Mouse (Mus musculus): ENCODE measurements at regions not wholly inside any gene's neighbourhood (a gene's known extent, or its start where the extent isn't known, plus 50 kb on each side); places are given as distances from the start of the nearest gene placed in this dataset.

GRCm38 (mm10) chr2:133614672-133615071 is 62.7 kb downstream of the Bmp2 start:
- no peak overlapping the region for H3K4me3 ChIP-seq
- no peak overlapping the region for H3K27ac ChIP-seq (replicated peaks)
- no peak for ATAC-seq (ENCODE audit: low FRiP score, low read depth)
- no peaks in the 10 kb centered on the region for H3K36me3 ChIP-seq
- H3K9ac ChIP-seq, result no peak overlapping the region
- no peaks in the 10 kb centered on the region for H3K27me3 ChIP-seq
- H3K4me1 ChIP-seq (replicated peaks), result no peaks in the 10 kb centered on the region
- 28% methylated on average over 4 of the region's 4 CpGs for WGBS
- no peaks in the 10 kb centered on the region for H3K9me3 ChIP-seq
- H3K4me2 ChIP-seq, result no peak overlapping the region

GRCm38 (mm10) chr2:133615299-133615698 is 63.3 kb downstream of the Bmp2 start:
- H3K9ac ChIP-seq, result no peak overlapping the region
- no peaks in the 10 kb centered on the region for H3K27me3 ChIP-seq
- H3K9me3 ChIP-seq, result no peaks in the 10 kb centered on the region
- no peak overlapping the region for H3K27ac ChIP-seq (replicated peaks)
- no peaks in the 10 kb centered on the region for H3K36me3 ChIP-seq
- no peaks in the 10 kb centered on the region for H3K4me1 ChIP-seq (replicated peaks)
- 88% methylated on average over 3 of the region's 3 CpGs for WGBS
- no peak for ATAC-seq (ENCODE audit: low FRiP score, low read depth)
- H3K4me2 ChIP-seq, result no peak overlapping the region
- H3K4me3 ChIP-seq, result no peak overlapping the region

- Histone ChIP-seq H3K4me1 (replicated peaks) (no peaks in the 10 kb centered on the region), H3K9ac (no peak overlapping the region), H3K27ac (replicated peaks) (no peak overlapping the region), H3K4me3 (no peak overlapping the region), H3K9me3 (no peaks in the 10 kb centered on the region), H3K36me3 (no peaks in the 10 kb centered on the region), H3K27me3 (no peaks in the 10 kb centered on the region), H3K4me2 (no peak overlapping the region)
- 85% methylated on average over 3 of the region's 3 CpGs for WGBS
- no peak for ATAC-seq (ENCODE audit: low FRiP score, low read depth)
These were observed 65.4 kb downstream of the Bmp2 start for GRCm38 (mm10) chr2:133617317-133617835.

- Histone ChIP-seq H3K4me3 (no peak overlapping the region), H3K4me1 (replicated peaks) (no peaks in the 10 kb centered on the region), H3K9me3 (no peaks in the 10 kb centered on the region), H3K9ac (no peak overlapping the region), H3K36me3 (no peaks in the 10 kb centered on the region), H3K27me3 (no peaks in the 10 kb centered on the region), H3K4me2 (no peak overlapping the region), H3K27ac (replicated peaks) (no peak overlapping the region)
- WGBS, result 20% methylated on average over 2 of the region's 2 CpGs
- ATAC-seq (ENCODE audit: low FRiP score, low read depth), result no peak
These were observed 70.6 kb downstream of the Bmp2 start for GRCm38 (mm10) chr2:133622523-133622922.

- no peak overlapping the region for H3K27ac ChIP-seq (replicated peaks)
- no peaks in the 10 kb centered on the region for H3K9me3 ChIP-seq
- 53% methylated on average over 2 of the region's 2 CpGs for WGBS
- no peaks in the 10 kb centered on the region for H3K4me1 ChIP-seq (replicated peaks)
- H3K4me2 ChIP-seq, result no peak overlapping the region
- no peak for ATAC-seq (ENCODE audit: low FRiP score, low read depth)
- no peak overlapping the region for H3K4me3 ChIP-seq
- H3K27me3 ChIP-seq, result no peaks in the 10 kb centered on the region
- H3K36me3 ChIP-seq, result no peaks in the 10 kb centered on the region
- H3K9ac ChIP-seq, result no peak overlapping the region
These were observed 73.6 kb downstream of the Bmp2 start for GRCm38 (mm10) chr2:133625542-133625941.

- no peaks in the 10 kb centered on the region for H3K36me3 ChIP-seq
- no peaks in the 10 kb centered on the region for H3K27me3 ChIP-seq
- H3K4me3 ChIP-seq, result no peak overlapping the region
- no peak for ATAC-seq (ENCODE audit: low FRiP score, low read depth)
- H3K27ac ChIP-seq (replicated peaks), result no peak overlapping the region
- no peaks in the 10 kb centered on the region for H3K9me3 ChIP-seq
- 71% methylated on average over 6 of the region's 6 CpGs for WGBS
- H3K4me1 ChIP-seq (replicated peaks), result no peaks in the 10 kb centered on the region
- H3K4me2 ChIP-seq, result no peak overlapping the region
- H3K9ac ChIP-seq, result no peak overlapping the region
These were observed 76.9 kb downstream of the Bmp2 start for GRCm38 (mm10) chr2:133628874-133629273.

GRCm38 (mm10) chr2:133635434-133635833 is 83.5 kb downstream of the Bmp2 start:
- Histone ChIP-seq H3K27me3 (no peaks in the 10 kb centered on the region), H3K4me1 (replicated peaks) (no peaks in the 10 kb centered on the region), H3K9ac (no peak overlapping the region), H3K4me2 (no peak overlapping the region), H3K9me3 (no peaks in the 10 kb centered on the region), H3K27ac (replicated peaks) (no peak overlapping the region), H3K4me3 (no peak overlapping the region), H3K36me3 (no peaks in the 10 kb centered on the region)
- no peak for ATAC-seq (ENCODE audit: low FRiP score, low read depth)
- 32% methylated on average over 1 of the region's 1 CpGs for WGBS

GRCm38 (mm10) chr2:133649874-133650481 is 98.0 kb downstream of the Bmp2 start:
- no peaks in the 10 kb centered on the region for H3K9me3 ChIP-seq
- H3K9ac ChIP-seq, result no peak overlapping the region
- no peak overlapping the region for H3K27ac ChIP-seq (replicated peaks)
- no peaks in the 10 kb centered on the region for H3K4me1 ChIP-seq (replicated peaks)
- WGBS, result 91% methylated on average over 6 of the region's 6 CpGs
- no peak overlapping the region for H3K4me3 ChIP-seq
- ATAC-seq (ENCODE audit: low FRiP score, low read depth), result no peak
- H3K36me3 ChIP-seq, result no peaks in the 10 kb centered on the region
- H3K4me2 ChIP-seq, result no peak overlapping the region
- no peaks in the 10 kb centered on the region for H3K27me3 ChIP-seq

GRCm38 (mm10) chr2:133666331-133667054 is 114.5 kb downstream of the Bmp2 start:
- 72% methylated on average over 9 of the region's 9 CpGs for WGBS
- no peaks in the 10 kb centered on the region for H3K36me3 ChIP-seq
- no peak overlapping the region for H3K4me2 ChIP-seq
- ATAC-seq (ENCODE audit: low FRiP score, low read depth), result peak; percentile 15; the same call in 1 of the 2 replicates
- H3K4me1 ChIP-seq (replicated peaks), result no peaks in the 10 kb centered on the region; the same call in 1 of the 2 replicates
- H3K9ac ChIP-seq, result no peak overlapping the region
- no peak overlapping the region for H3K4me3 ChIP-seq
- no peaks in the 10 kb centered on the region for H3K9me3 ChIP-seq
- H3K27me3 ChIP-seq, result no peaks in the 10 kb centered on the region
- H3K27ac ChIP-seq (replicated peaks), result no peak overlapping the region

GRCm38 (mm10) chr2:133667055-133667395 is 115.1 kb downstream of the Bmp2 start:
- 83% methylated on average over 3 of the region's 3 CpGs for WGBS
- H3K27me3 ChIP-seq, result no peaks in the 10 kb centered on the region
- H3K4me3 ChIP-seq, result no peak overlapping the region
- no peak overlapping the region for H3K27ac ChIP-seq (replicated peaks)
- no peak overlapping the region for H3K4me2 ChIP-seq
- no peak overlapping the region for H3K9ac ChIP-seq
- no peaks in the 10 kb centered on the region for H3K9me3 ChIP-seq
- ATAC-seq (ENCODE audit: low FRiP score, low read depth), result no peak
- H3K36me3 ChIP-seq, result no peaks in the 10 kb centered on the region
- H3K4me1 ChIP-seq (replicated peaks), result no peaks in the 10 kb centered on the region; the same call in 1 of the 2 replicates

- Histone ChIP-seq H3K4me3 (no peak overlapping the region), H3K27ac (replicated peaks) (no peak overlapping the region), H3K9me3 (no peaks in the 10 kb centered on the region), H3K4me2 (no peak overlapping the region), H3K9ac (no peak overlapping the region), H3K4me1 (replicated peaks) (no peaks in the 10 kb centered on the region; the same call in 1 of the 2 replicates), H3K36me3 (no peaks in the 10 kb centered on the region), H3K27me3 (no peaks in the 10 kb centered on the region)
- ATAC-seq (ENCODE audit: low FRiP score, low read depth), result peak; percentile 87
- 54% methylated on average over 2 of the region's 2 CpGs for WGBS
These were observed 117.9 kb downstream of the Bmp2 start for GRCm38 (mm10) chr2:133669821-133670220.

GRCm38 (mm10) chr2:133671528-133671927 is 119.6 kb downstream of the Bmp2 start:
- Histone ChIP-seq H3K4me3 (no peak overlapping the region), H3K9ac (no peak overlapping the region), H3K4me1 (replicated peaks) (no peaks in the 10 kb centered on the region; the same call in 1 of the 2 replicates), H3K36me3 (no peaks in the 10 kb centered on the region), H3K27me3 (no peaks in the 10 kb centered on the region), H3K4me2 (no peak overlapping the region), H3K27ac (replicated peaks) (no peak overlapping the region), H3K9me3 (no peaks in the 10 kb centered on the region)
- ATAC-seq (ENCODE audit: low FRiP score, low read depth), result no peak
- 89% methylated on average over 4 of the region's 4 CpGs for WGBS

All from hindbrain, embryonic 15.5 days (tissue).